Mouse (Mus musculus) lung, postnatal 0 days (tissue): Measurements from ENCODE around the gene Nrxn3. TPM values are rescaled to one million over a fixed set of nuclear protein-coding genes. Genes with fewer than 3 reads are reported as not detected.

Experiments used
- ATAC-seq: fragments of 200-750 bp; cut with Nextera tagmentation; 2 replicates; pipeline ENCODE4 v1.8.0; 2017; ENCODE audit warnings: moderate library complexity
- DNase-seq: peaks from one replicate; pipeline ENCODE4 v3.0.0-alpha.2; 2016; ENCODE audit warnings: low spot score
- H3K27ac ChIP-seq: fragments of 300-500 bp; sonication (generic); 2 replicates; pipeline ENCODE4 v1.5.1; 2014; ENCODE audit warnings: antibody characterized with exemption, mild to moderate bottlenecking, low read length, mixed read lengths
- H3K27me3 ChIP-seq: fragments of 300-500 bp; sonication (generic); replicated peaks from 2 replicates; pipeline ENCODE4 v1.6.1; 2014; ENCODE audit warnings: low read length, mixed read lengths; ENCODE audit not compliant: insufficient read depth
- H3K36me3 ChIP-seq: fragments of 300-500 bp; sonication (generic); 2 replicates; pipeline ENCODE4 v1.6.1; 2014; ENCODE audit warnings: low read length, mixed read lengths; ENCODE audit not compliant: insufficient read depth
- H3K4me1 ChIP-seq: fragments of 300-500 bp; sonication (generic); 2 replicates; pipeline ENCODE4 v1.6.1; 2014; ENCODE audit warnings: antibody characterized with exemption, low read depth, low read length, mixed read lengths; ENCODE audit not compliant: insufficient read depth
- H3K4me2 ChIP-seq: fragments of 300-500 bp; sonication (generic); replicated peaks from 2 replicates; pipeline ENCODE4 v1.6.1; 2014; ENCODE audit warnings: low read depth, mild to moderate bottlenecking, low read length, moderate library complexity, mixed read lengths
- H3K4me3 ChIP-seq: fragments of 300-500 bp; sonication (generic); 2 replicates; pipeline ENCODE4 v1.5.1; 2014; ENCODE audit warnings: low read depth, low read length
- H3K9ac ChIP-seq: fragments of 300-500 bp; sonication (generic); replicated peaks from 2 replicates; pipeline ENCODE4 v1.6.1; 2014; ENCODE audit warnings: low read depth, mild to moderate bottlenecking
- H3K9me3 ChIP-seq: fragments of 300-500 bp; sonication (generic); 2 replicates; pipeline ENCODE4 v1.6.1; 2016; ENCODE audit warnings: low read length, mixed read lengths
- CTCF ChIP-seq: IDR thresholded peaks from 2 replicates; pipeline ENCODE4 v1.5.1; 2016; ENCODE audit warnings: antibody characterized with exemption, mild to moderate bottlenecking
- EP300 ChIP-seq: IDR thresholded peaks from 2 replicates; pipeline ENCODE4 v1.6.1; 2016; ENCODE audit warnings: antibody characterized with exemption, mild to moderate bottlenecking, control low read depth
- WGBS: fragments of 180-500 bp; shearing (Covaris S2); extraction: QIAGEN DNeasy Blood & Tissue Kit; methylation state at CpG from one replicate; pipeline ENCODE4 v1.1.7; 2014; 5-methylcytosine and 5-hydroxymethylcytosine counted together
- polyA plus RNA-seq: library from polyadenylated mRNA; unstranded; fragments of >200 nt; fragmentation: Nextera tagmentation; extraction: Ambion mirVana; gene quantifications from 2 replicates; pipeline ENCODE4 v1.2.1, GENCODE M21; 2015

Nrxn3 gene
- polyA plus RNA-seq, 1 experiment from 2014 or later = 2.1 TPM

GRCm38 (mm10) chr12:88746788-88747187, 24.1 kb downstream of the Nrxn3 start:
- TF ChIP-seq EP300 = no peak
- TF ChIP-seq CTCF = no peak
- ATAC-seq (no peak), DNase-seq (no peak)
- Histone ChIP-seq H3K4me2 (no peak overlapping the region), H3K27me3 (no peaks in the 10 kb centered on the region), H3K9me3 (no peaks in the 10 kb centered on the region), H3K9ac (no peak overlapping the region), H3K36me3 (no peaks in the 10 kb centered on the region), H3K4me3 (no peak overlapping the region), H3K27ac (no peak overlapping the region), H3K4me1 (no peaks in the 10 kb centered on the region)
- WGBS = 54% methylated on average over 5 of the region's 5 CpGs

GRCm38 (mm10) chr12:88764791-88765190, 42.1 kb downstream of the Nrxn3 start:
- H3K9ac ChIP-seq = no peak overlapping the region
- ATAC-seq (no peak), DNase-seq (no peak)
- H3K4me1 ChIP-seq = no peaks in the 10 kb centered on the region
- H3K27ac ChIP-seq = no peak overlapping the region
- 37% methylated on average over 2 of the region's 2 CpGs for WGBS
- no peaks in the 10 kb centered on the region for H3K27me3 ChIP-seq
- no peak overlapping the region for H3K4me2 ChIP-seq
- H3K9me3 ChIP-seq = no peaks in the 10 kb centered on the region
- TF ChIP-seq CTCF = no peak
- TF ChIP-seq EP300 = no peak
- no peaks in the 10 kb centered on the region for H3K36me3 ChIP-seq
- no peak overlapping the region for H3K4me3 ChIP-seq

- H3K9ac ChIP-seq = no peak overlapping the region
- no peak overlapping the region for H3K4me3 ChIP-seq
- no peak for DNase-seq
- no peak overlapping the region for H3K27ac ChIP-seq
- no peak overlapping the region for H3K4me2 ChIP-seq
- H3K4me1 ChIP-seq = no peaks in the 10 kb centered on the region
- no peak for TF ChIP-seq CTCF
- TF ChIP-seq EP300 = no peak
- no peaks in the 10 kb centered on the region for H3K9me3 ChIP-seq
- ATAC-seq = no peak
- H3K27me3 ChIP-seq = no peaks in the 10 kb centered on the region
- 82% methylated on average over 2 of the region's 2 CpGs for WGBS
- no peaks in the 10 kb centered on the region for H3K36me3 ChIP-seq
Measured at GRCm38 (mm10) chr12:88774666-88775065, 52.0 kb downstream of the Nrxn3 start.

- Histone ChIP-seq H3K4me3 (no peak overlapping the region), H3K4me1 (no peaks in the 10 kb centered on the region), H3K4me2 (no peak overlapping the region), H3K9me3 (no peaks in the 10 kb centered on the region), H3K9ac (no peak overlapping the region), H3K36me3 (no peaks in the 10 kb centered on the region), H3K27me3 (no peaks in the 10 kb centered on the region), H3K27ac (no peak overlapping the region)
- WGBS = 81% methylated on average over 1 of the region's 1 CpGs
- TF ChIP-seq CTCF (no peak), EP300 (no peak)
- DNase-seq (no peak), ATAC-seq (no peak)
Measured at GRCm38 (mm10) chr12:88778036-88778435, 55.4 kb downstream of the Nrxn3 start.

- Histone ChIP-seq H3K4me2 (no peak overlapping the region), H3K36me3 (no peaks in the 10 kb centered on the region), H3K27ac (no peak overlapping the region), H3K4me1 (no peaks in the 10 kb centered on the region), H3K27me3 (no peaks in the 10 kb centered on the region), H3K9ac (no peak overlapping the region), H3K9me3 (no peaks in the 10 kb centered on the region), H3K4me3 (no peak overlapping the region)
- DNase-seq = no peak
- TF ChIP-seq CTCF (no peak), EP300 (no peak)
- ATAC-seq = no peak
- WGBS = 51% methylated on average over 10 of the region's 10 CpGs
Measured at GRCm38 (mm10) chr12:88784199-88785147, 61.8 kb downstream of the Nrxn3 start.

GRCm38 (mm10) chr12:88793314-88793713, 70.6 kb downstream of the Nrxn3 start:
- Histone ChIP-seq H3K4me3 (no peak overlapping the region), H3K4me2 (no peak overlapping the region), H3K27ac (no peak overlapping the region), H3K9me3 (no peaks in the 10 kb centered on the region), H3K36me3 (no peaks in the 10 kb centered on the region), H3K27me3 (no peaks in the 10 kb centered on the region), H3K4me1 (no peaks in the 10 kb centered on the region), H3K9ac (no peak overlapping the region)
- no peak for DNase-seq
- TF ChIP-seq CTCF (no peak), EP300 (no peak)
- 88% methylated on average over 1 of the region's 1 CpGs for WGBS
- no peak for ATAC-seq
